Mouse (Mus musculus): ENCODE results near the gene Rdx. TPM values are rescaled to one million over a fixed set of nuclear protein-coding genes. Genes with fewer than 3 reads are reported as not detected.
"Not testable (repeated sequence)": the region's sequence is repeated elsewhere in the genome, so short reads cannot be mapped to it uniquely, and the experiment has no call there.

Gene Rdx
- polyA plus RNA-seq, 1 experiment from 2014 or later = 160 TPM

DNA sequence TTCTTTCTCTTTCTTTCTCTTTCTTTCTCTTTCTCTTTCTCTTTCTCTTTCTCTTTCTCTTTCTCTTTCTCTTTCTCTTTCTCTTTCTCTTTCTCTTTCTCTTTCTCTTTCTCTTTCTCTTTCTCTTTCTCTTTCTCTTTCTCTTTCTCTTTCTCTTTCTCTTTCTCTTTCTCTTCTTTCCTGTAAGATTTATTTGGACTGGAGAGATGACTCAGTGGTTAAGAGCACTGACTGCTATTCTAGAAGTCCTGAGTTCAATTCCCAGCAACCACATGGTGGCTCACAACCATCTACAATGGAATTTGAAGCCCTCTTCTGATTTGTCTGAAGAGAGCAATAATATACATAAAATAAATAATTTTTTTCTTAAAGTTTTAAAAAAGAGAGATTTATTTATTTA lies 24.4 kb downstream of the Rdx start:
- DNase-seq (ENCODE audit: low spot score); H3K4me1 ChIP-seq; H3K27ac ChIP-seq (replicated peaks); H3K9me3 ChIP-seq (replicated peaks); H3K4me3 ChIP-seq; H3K27me3 ChIP-seq (ENCODE audit: low read depth, poor library complexity, severe bottlenecking): not testable (repeated sequence)
- H3K36me3 ChIP-seq = peaks cover 93% of the 10 kb centered on the region

DNA sequence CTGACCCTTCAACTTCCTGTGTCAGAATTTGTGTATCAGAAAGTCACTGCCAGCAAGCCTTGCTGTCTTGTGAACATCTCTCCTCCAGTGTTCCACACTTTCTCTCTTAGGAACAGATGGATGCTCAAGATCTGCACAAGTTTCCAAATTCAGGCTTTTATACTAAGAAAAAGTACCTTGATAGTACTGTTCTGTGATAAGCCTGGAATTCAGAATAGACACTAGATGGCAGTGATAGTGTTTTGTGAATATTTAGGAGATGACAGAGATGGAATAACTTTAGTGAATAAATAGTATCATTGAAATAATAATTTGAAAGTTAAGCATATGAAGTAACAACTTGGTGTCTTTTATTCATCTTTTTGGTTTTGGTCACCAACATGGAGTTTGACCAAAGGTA lies 25.2 kb downstream of the Rdx start:
- DNase-seq (ENCODE audit: low spot score) = no peak
- Histone ChIP-seq H3K27me3 (ENCODE audit: low read depth, poor library complexity, severe bottlenecking) (no peaks in the 10 kb centered on the region), H3K4me3 (no peak overlapping the region), H3K4me1 (no peaks in the 10 kb centered on the region), H3K9me3 (replicated peaks) (no peaks in the 10 kb centered on the region), H3K27ac (replicated peaks) (no peak overlapping the region), H3K36me3 (peaks cover 94% of the 10 kb centered on the region)

DNA sequence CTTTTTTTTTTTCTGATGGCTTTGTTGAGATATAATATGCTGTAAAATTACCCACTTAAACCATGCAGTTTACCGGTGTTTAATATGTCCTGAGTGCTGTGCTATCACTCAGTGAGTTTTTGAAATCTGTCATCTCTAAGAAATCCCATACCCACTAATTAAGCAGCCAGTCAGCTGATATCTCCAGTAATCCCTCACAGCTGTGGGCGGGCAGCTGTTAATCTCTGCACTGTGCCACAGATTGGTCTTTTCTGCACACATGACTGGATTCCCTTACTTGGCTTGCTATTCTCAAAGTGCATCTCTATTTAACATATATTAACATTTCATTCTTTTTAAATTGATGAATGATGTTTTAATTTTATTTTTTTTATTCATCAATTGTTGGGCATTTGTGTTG lies 29.1 kb downstream of the Rdx start:
- H3K36me3 ChIP-seq = peaks cover 97% of the 10 kb centered on the region
- no peak overlapping the region for H3K27ac ChIP-seq (replicated peaks)
- DNase-seq (ENCODE audit: low spot score) = no peak
- no peak overlapping the region for H3K4me3 ChIP-seq
- H3K27me3 ChIP-seq (ENCODE audit: low read depth, poor library complexity, severe bottlenecking) = no peaks in the 10 kb centered on the region
- H3K9me3 ChIP-seq (replicated peaks) = no peaks in the 10 kb centered on the region
- 88% methylated on average over 2 of the region's 2 CpGs for WGBS
- H3K4me1 ChIP-seq = no peaks in the 10 kb centered on the region

DNA sequence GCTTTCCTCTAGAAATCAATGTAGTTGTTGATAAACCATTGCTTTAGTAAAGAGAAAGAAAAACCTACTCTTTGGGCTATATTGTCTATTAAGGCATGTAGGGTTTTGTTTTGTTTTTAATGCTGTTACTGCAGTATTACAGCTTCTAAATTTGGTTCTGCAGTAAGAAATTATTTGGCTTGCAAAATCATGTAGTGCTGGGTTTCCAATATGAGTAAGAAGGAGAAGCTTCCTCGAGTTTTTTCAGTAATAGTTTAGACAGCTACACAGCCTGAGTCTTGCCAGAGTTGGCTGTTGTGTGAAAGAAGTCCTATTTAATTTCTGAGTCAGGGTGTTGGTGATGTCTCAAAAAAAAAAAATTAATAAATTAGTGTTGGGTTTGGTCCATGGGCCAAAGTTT lies 30.7 kb downstream of the Rdx start:
- no peaks in the 10 kb centered on the region for H3K9me3 ChIP-seq (replicated peaks)
- peaks cover 98% of the 10 kb centered on the region for H3K36me3 ChIP-seq
- H3K27ac ChIP-seq (replicated peaks) = no peak overlapping the region
- no peak for DNase-seq (ENCODE audit: low spot score)
- no peaks in the 10 kb centered on the region for H3K4me1 ChIP-seq
- no peaks in the 10 kb centered on the region for H3K27me3 ChIP-seq (ENCODE audit: low read depth, poor library complexity, severe bottlenecking)
- no peak overlapping the region for H3K4me3 ChIP-seq
- 88% methylated on average over 1 of the region's 1 CpGs for WGBS

DNA sequence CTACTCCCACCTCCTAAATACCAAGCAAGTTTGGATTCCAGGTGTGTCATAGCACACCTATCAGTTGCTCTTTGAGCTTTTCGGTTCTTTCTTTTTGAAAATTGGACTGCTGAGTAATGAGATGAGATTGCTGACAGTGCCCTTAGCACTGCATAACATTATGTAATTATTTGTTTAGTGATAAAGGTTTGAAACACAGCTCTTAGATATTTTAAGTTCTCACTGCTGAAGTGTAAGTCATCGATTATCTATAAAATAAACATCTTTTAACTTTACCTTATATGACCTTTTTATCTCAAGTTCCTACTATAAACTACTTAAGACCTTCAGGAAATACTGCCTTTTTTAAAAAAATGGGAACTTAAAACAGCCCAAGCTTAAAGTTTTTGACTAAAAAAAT lies 35.0 kb downstream of the Rdx start:
- no peaks in the 10 kb centered on the region for H3K27me3 ChIP-seq (ENCODE audit: low read depth, poor library complexity, severe bottlenecking)
- DNase-seq (ENCODE audit: low spot score) = no peak
- H3K4me1 ChIP-seq = no peaks in the 10 kb centered on the region
- H3K36me3 ChIP-seq = peaks cover 97% of the 10 kb centered on the region
- H3K27ac ChIP-seq (replicated peaks) = no peak overlapping the region
- no peak overlapping the region for H3K4me3 ChIP-seq
- H3K9me3 ChIP-seq (replicated peaks) = no peaks in the 10 kb centered on the region
- 89% methylated on average over 2 of the region's 2 CpGs for WGBS

DNA sequence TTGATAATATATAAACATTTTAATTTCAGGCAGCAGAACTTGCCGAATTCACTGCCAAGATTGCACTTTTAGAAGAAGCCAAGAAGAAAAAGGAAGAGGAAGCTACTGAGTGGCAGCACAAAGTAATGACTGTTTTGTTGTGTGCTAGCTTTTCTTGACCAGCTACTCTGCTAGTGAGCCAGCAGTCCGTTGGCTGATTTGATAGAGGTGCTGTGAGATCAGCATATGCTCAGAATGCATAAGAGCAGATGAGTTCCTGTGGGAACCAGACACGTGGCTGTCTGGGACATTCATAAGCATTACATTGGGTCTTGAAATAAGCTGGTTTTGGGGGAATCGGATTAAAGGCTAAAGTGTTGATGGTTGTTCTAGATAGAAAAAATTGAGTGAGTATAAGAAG lies 35.4 kb downstream of the Rdx start:
- H3K4me1 ChIP-seq = no peaks in the 10 kb centered on the region
- H3K4me3 ChIP-seq = no peak overlapping the region
- H3K27me3 ChIP-seq (ENCODE audit: low read depth, poor library complexity, severe bottlenecking) = no peaks in the 10 kb centered on the region
- no peaks in the 10 kb centered on the region for H3K9me3 ChIP-seq (replicated peaks)
- 93% methylated on average over 4 of the region's 4 CpGs for WGBS
- DNase-seq (ENCODE audit: low spot score) = no peak
- H3K27ac ChIP-seq (replicated peaks) = no peak overlapping the region
- peaks cover 97% of the 10 kb centered on the region for H3K36me3 ChIP-seq

DNA sequence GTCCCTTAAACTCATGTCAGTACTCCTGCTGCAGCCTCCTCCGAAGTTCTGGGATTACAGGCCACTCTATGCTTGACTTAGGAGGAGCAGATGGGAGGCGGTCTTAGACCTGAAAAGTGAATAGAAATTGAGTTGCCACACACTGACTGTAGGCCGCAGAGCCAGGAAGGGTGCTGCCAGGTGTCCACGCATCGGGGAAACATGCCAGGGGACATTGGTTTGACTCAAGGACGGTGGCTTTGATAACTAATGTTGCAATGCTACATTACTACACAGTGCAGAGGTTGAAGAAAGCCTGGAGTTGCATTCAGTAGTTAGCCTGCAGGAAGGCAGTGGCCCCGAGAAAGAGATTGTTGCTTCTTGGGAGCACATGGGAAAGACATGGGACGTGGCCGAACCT lies 44.8 kb downstream of the Rdx start:
- no peak for DNase-seq (ENCODE audit: low spot score)
- Histone ChIP-seq H3K4me3 (no peak overlapping the region), H3K27me3 (ENCODE audit: low read depth, poor library complexity, severe bottlenecking) (no peaks in the 10 kb centered on the region), H3K27ac (replicated peaks) (no peak overlapping the region), H3K36me3 (peaks cover 49% of the 10 kb centered on the region), H3K9me3 (replicated peaks) (no peaks in the 10 kb centered on the region), H3K4me1 (peaks cover 3% of the 10 kb centered on the region)
- WGBS = 91% methylated on average over 9 of the region's 9 CpGs

DNA sequence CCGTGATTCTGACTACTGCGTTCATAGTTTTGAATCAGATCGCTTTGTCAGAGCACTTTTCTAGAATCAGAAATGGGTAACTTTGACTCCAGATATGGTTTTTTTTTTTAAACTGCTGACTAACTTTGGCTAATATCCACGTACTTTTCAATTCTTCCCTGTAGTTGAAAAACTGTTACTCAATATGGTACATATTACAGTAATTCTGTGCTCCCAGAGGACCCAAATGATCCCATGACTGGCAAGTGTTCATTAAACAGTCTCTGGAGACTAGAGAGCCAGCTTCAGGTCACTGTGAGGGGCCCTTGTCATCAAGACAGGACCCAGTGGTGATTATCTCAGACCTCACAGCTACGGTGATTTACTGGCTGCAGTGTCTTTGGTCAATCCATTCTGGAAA lies 45.3 kb downstream of the Rdx start:
- Histone ChIP-seq H3K9me3 (replicated peaks) (no peaks in the 10 kb centered on the region), H3K4me3 (no peak overlapping the region), H3K27ac (replicated peaks) (no peak overlapping the region), H3K4me1 (peaks cover 8% of the 10 kb centered on the region), H3K36me3 (peaks cover 44% of the 10 kb centered on the region), H3K27me3 (ENCODE audit: low read depth, poor library complexity, severe bottlenecking) (no peaks in the 10 kb centered on the region)
- 91% methylated on average over 5 of the region's 5 CpGs for WGBS
- DNase-seq (ENCODE audit: low spot score) = no peak

DNA sequence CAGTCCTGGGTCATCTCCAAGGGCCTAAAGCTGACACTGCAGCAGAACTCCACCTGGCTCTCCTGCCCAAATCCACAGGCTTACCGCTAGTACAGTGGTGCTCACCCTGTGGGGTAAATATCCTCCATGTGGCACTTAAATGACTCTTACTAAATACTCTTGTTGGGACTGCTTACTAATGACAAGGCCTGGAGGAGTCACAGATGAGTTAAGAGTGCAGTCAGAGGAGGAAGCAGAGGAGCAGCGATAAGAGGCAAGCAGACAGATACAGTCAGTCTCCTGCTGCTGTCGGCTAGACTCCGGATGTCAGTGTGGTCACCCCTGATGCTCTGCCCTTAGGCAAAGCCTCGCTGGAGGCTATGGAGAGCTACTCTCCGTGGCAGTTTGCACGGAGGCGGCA lies 46.1 kb downstream of the Rdx start:
- DNase-seq (ENCODE audit: low spot score) = no peak
- 77% methylated on average over 8 of the region's 8 CpGs for WGBS
- no peak overlapping the region for H3K4me3 ChIP-seq
- H3K9me3 ChIP-seq (replicated peaks) = no peaks in the 10 kb centered on the region
- H3K27me3 ChIP-seq (ENCODE audit: low read depth, poor library complexity, severe bottlenecking) = no peaks in the 10 kb centered on the region
- H3K27ac ChIP-seq (replicated peaks) = no peak overlapping the region
- peaks cover 11% of the 10 kb centered on the region for H3K4me1 ChIP-seq
- H3K36me3 ChIP-seq = peaks cover 36% of the 10 kb centered on the region

DNA sequence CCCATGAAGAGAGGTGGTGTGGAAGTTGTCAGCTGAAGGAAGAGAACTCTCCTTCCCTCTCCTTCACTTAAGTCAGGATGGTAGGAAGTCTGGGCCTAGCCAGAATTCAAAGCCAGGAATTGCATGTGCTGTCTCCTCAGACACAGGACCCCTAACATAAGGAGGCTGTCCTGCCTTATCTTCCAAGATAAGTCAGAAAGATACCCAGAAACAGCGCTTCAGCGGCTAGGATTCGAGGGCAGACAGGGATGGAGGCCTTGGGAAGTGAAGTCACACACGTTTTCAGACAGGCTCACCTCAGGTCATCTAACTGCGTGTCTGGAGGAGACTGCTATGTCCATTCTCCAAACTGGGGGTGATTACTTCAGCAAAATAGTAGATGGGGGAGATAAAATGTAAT lies 47.0 kb downstream of the Rdx start:
- 86% methylated on average over 5 of the region's 5 CpGs for WGBS

DNA sequence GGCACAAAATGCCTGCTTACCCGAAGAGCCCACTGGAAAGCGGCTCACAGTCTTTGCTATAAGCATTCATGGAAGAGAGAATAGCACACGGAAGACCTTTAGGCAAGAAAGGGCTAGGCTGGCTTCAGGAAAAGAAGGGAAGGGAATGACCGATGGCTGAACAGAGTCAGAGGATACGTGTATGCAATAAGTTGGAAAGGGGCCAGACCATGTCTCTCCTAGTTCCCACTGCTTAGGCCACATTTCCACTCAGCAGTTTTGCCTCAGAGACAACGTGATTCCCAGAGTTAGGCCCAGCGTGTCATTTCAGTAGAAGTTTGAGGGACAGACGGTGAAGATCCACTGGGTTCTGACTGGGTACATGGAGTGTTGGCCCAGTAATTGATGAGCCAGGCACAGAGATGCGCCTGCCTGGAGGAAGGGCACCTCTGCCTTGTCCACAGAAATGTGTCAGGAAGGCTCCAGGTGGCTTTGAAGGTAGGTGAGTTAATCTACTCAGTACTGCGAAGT lies 47.6 kb downstream of the Rdx start:
- Histone ChIP-seq H3K4me1 (peaks cover 11% of the 10 kb centered on the region), H3K4me3 (no peak overlapping the region), H3K9me3 (replicated peaks) (no peaks in the 10 kb centered on the region), H3K27me3 (ENCODE audit: low read depth, poor library complexity, severe bottlenecking) (no peaks in the 10 kb centered on the region), H3K27ac (replicated peaks) (no peak overlapping the region), H3K36me3 (peaks cover 21% of the 10 kb centered on the region)
- DNase-seq (ENCODE audit: low spot score) = no peak
- 93% methylated on average over 10 of the region's 10 CpGs for WGBS

More for the DNA sequence above, 47.0 kb downstream of the Rdx start:
- no peak for DNase-seq (ENCODE audit: low spot score)
- Histone ChIP-seq H3K4me3 (no peak overlapping the region), H3K27me3 (ENCODE audit: low read depth, poor library complexity, severe bottlenecking) (no peaks in the 10 kb centered on the region), H3K27ac (replicated peaks) (no peak overlapping the region), H3K36me3 (peaks cover 27% of the 10 kb centered on the region), H3K4me1 (peaks cover 11% of the 10 kb centered on the region), H3K9me3 (replicated peaks) (no peaks in the 10 kb centered on the region)

DNA sequence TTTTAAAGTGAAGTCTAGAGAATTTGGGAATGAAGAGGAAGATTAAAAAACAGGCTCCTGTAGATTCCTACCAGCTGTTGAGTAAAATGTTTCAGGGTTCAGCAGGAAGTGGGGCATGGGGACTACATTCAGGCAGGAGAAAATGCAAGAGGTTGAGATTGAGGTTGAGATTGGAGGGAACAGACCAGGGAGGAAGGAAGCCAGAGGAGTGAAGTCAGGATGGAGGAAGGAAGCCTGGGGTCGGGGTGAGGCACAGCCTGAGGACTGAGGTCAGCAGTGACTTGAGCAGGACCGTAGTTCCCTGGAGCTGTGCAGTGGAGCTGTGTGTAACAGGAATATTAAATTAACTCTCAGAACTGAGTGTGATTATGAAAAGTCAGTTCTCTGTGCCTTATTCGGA lies 48.7 kb downstream of the Rdx start:
- WGBS = 77% methylated on average over 3 of the region's 3 CpGs
- H3K36me3 ChIP-seq = peaks cover 12% of the 10 kb centered on the region; the same call in 1 of the 2 replicates
- DNase-seq (ENCODE audit: low spot score) = no peak

DNA sequence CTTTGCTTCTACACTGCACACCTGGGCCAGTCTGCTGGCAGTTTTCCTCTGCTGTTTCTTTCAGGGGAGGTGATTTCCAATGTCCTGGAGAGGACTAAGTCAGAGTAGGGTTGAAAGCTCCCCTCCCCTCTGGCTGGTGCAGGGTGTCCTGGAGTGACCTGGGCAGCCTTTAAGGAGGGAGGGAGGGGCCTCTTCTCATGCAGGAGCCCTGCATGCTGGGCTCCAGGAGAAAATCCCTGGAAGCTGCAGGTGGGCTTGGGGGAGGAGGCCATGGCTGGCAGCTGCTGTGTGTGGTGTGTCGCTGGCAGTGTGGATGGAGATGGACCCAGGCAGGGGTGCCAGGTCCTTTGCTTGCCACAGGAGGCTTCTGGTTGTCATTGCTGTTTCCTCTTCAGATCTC lies 50.4 kb downstream of the Rdx start:
- Histone ChIP-seq H3K4me1 (peaks cover 15% of the 10 kb centered on the region), H3K27ac (replicated peaks) (no peak overlapping the region), H3K9me3 (replicated peaks) (no peaks in the 10 kb centered on the region), H3K36me3 (0 out of 2 replicates have a peak, but pooled peaks cover 2% of the 10 kb centered on the region), H3K4me3 (no peak overlapping the region), H3K27me3 (ENCODE audit: low read depth, poor library complexity, severe bottlenecking) (no peaks in the 10 kb centered on the region)
- WGBS = 11% methylated on average over 1 of the region's 1 CpGs
- DNase-seq (ENCODE audit: low spot score) = no peak

More for the DNA sequence above, 48.7 kb downstream of the Rdx start:
- H3K4me3 ChIP-seq = no peak overlapping the region
- peaks cover 11% of the 10 kb centered on the region for H3K4me1 ChIP-seq
- H3K27ac ChIP-seq (replicated peaks) = no peak overlapping the region
- no peaks in the 10 kb centered on the region for H3K27me3 ChIP-seq (ENCODE audit: low read depth, poor library complexity, severe bottlenecking)
- no peaks in the 10 kb centered on the region for H3K9me3 ChIP-seq (replicated peaks)

DNA sequence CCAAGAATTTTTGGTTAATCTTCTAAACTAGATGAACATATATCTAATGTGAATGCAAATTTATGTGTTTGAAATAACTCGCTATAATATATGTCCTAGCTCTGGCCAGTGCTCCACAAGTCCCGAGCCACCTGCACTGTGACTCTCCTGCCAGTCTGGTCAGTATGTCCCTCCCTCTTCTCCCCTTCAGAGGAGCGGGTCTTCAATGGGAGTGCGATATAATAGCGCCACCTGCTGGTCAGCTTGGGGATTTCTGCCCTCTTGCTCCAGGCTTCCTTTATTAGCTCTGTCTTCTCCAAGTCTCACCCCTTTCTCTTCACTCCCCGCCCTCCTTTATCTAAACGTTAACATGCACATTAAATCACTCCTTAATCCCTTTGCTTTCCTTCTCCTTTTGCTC lies 51.6 kb downstream of the Rdx start:
- Histone ChIP-seq H3K36me3 (no peaks in the 10 kb centered on the region), H3K4me1 (peaks cover 21% of the 10 kb centered on the region), H3K27ac (replicated peaks) (no peak overlapping the region), H3K9me3 (replicated peaks) (no peaks in the 10 kb centered on the region), H3K4me3 (no peak overlapping the region), H3K27me3 (ENCODE audit: low read depth, poor library complexity, severe bottlenecking) (no peaks in the 10 kb centered on the region)
- DNase-seq (ENCODE audit: low spot score) = peak; percentile 82
- WGBS = 4% methylated on average over 7 of the region's 7 CpGs

Measured in midbrain, embryonic 10.5 days (tissue).